Mouse (Mus musculus): ENCODE data around the gene Fbxo46. TPM values are rescaled to one million over a fixed set of nuclear protein-coding genes. Genes with fewer than 3 reads are reported as not detected.
"Not testable (repeated sequence)": the region's sequence is repeated elsewhere in the genome, so short reads cannot be mapped to it uniquely, and the experiment has no call there.

The Fbxo46 gene
- total RNA-seq, 1 experiment from 2014 or later: 13.3 TPM

- ATAC-seq (ENCODE audit: extremely low read depth, insufficient number of reproducible peaks, low FRiP score, poor library complexity, severe bottlenecking): no peak
Observed at GRCm38 (mm10) chr7:19121686-19122085, 2.0 kb downstream of the Fbxo46 start.

GRCm38 (mm10) chr7:19124713-19125112, 5.1 kb downstream of the Fbxo46 start:
- no peak for ATAC-seq (ENCODE audit: extremely low read depth, insufficient number of reproducible peaks, low FRiP score, poor library complexity, severe bottlenecking)

- ATAC-seq (ENCODE audit: extremely low read depth, insufficient number of reproducible peaks, low FRiP score, poor library complexity, severe bottlenecking): no peak
Observed at GRCm38 (mm10) chr7:19127744-19128143, 8.1 kb downstream of the Fbxo46 start.

GRCm38 (mm10) chr7:19129396-19129795, 9.7 kb downstream of the Fbxo46 start:
- ATAC-seq (ENCODE audit: extremely low read depth, insufficient number of reproducible peaks, low FRiP score, poor library complexity, severe bottlenecking): no peak

GRCm38 (mm10) chr7:19130657-19131056, 11.0 kb downstream of the Fbxo46 start:
- ATAC-seq (ENCODE audit: extremely low read depth, insufficient number of reproducible peaks, low FRiP score, poor library complexity, severe bottlenecking): no peak

GRCm38 (mm10) chr7:19131324-19131848, 11.7 kb downstream of the Fbxo46 start:
- ATAC-seq (ENCODE audit: extremely low read depth, insufficient number of reproducible peaks, low FRiP score, poor library complexity, severe bottlenecking): peak; percentile 90

- no peak for ATAC-seq (ENCODE audit: extremely low read depth, insufficient number of reproducible peaks, low FRiP score, poor library complexity, severe bottlenecking)
Observed at GRCm38 (mm10) chr7:19136168-19136567, 16.5 kb downstream of the Fbxo46 start.

GRCm38 (mm10) chr7:19136673-19137334, 17.1 kb downstream of the Fbxo46 start:
- ATAC-seq (ENCODE audit: extremely low read depth, insufficient number of reproducible peaks, low FRiP score, poor library complexity, severe bottlenecking): peak; percentile 17; the same call in 1 of the 2 replicates

GRCm38 (mm10) chr7:19137380-19137779, 17.7 kb downstream of the Fbxo46 start:
- ATAC-seq (ENCODE audit: extremely low read depth, insufficient number of reproducible peaks, low FRiP score, poor library complexity, severe bottlenecking): no peak

- no peak for ATAC-seq (ENCODE audit: extremely low read depth, insufficient number of reproducible peaks, low FRiP score, poor library complexity, severe bottlenecking)
Observed at GRCm38 (mm10) chr7:19146793-19147192, 27.1 kb downstream of the Fbxo46 start.

- ATAC-seq (ENCODE audit: extremely low read depth, insufficient number of reproducible peaks, low FRiP score, poor library complexity, severe bottlenecking): no peak
Observed at GRCm38 (mm10) chr7:19147497-19148045, 27.9 kb downstream of the Fbxo46 start.

- ATAC-seq (ENCODE audit: extremely low read depth, insufficient number of reproducible peaks, low FRiP score, poor library complexity, severe bottlenecking): no peak
Observed at GRCm38 (mm10) chr7:19148180-19148874, 28.7 kb downstream of the Fbxo46 start.

GRCm38 (mm10) chr7:19148875-19149541, 29.3 kb downstream of the Fbxo46 start, which contains the start of gene Qpctl:
TSS of gene Qpctl (minus strand) at chr7:19149291.
- peak; percentile 92 for ATAC-seq (ENCODE audit: extremely low read depth, insufficient number of reproducible peaks, low FRiP score, poor library complexity, severe bottlenecking)

- peak; percentile 66 for ATAC-seq (ENCODE audit: extremely low read depth, insufficient number of reproducible peaks, low FRiP score, poor library complexity, severe bottlenecking)
Observed at GRCm38 (mm10) chr7:19149626-19150025, 30.0 kb downstream of the Fbxo46 start, which contains the start of gene Snrpd2. TSS of gene Snrpd2 (plus strand) at chr7:19149722.

- not testable (repeated sequence) for ATAC-seq (ENCODE audit: extremely low read depth, insufficient number of reproducible peaks, low FRiP score, poor library complexity, severe bottlenecking)
Observed at GRCm38 (mm10) chr7:19151121-19151520, 31.5 kb downstream of the Fbxo46 start.

- no peak for ATAC-seq (ENCODE audit: extremely low read depth, insufficient number of reproducible peaks, low FRiP score, poor library complexity, severe bottlenecking)
Observed at GRCm38 (mm10) chr7:19154796-19155195, 35.1 kb downstream of the Fbxo46 start.

- no peak for ATAC-seq (ENCODE audit: extremely low read depth, insufficient number of reproducible peaks, low FRiP score, poor library complexity, severe bottlenecking)
Observed at GRCm38 (mm10) chr7:19155825-19156475, 36.3 kb downstream of the Fbxo46 start.

- ATAC-seq (ENCODE audit: extremely low read depth, insufficient number of reproducible peaks, low FRiP score, poor library complexity, severe bottlenecking): peak; percentile 88
Observed at GRCm38 (mm10) chr7:19157160-19157800, 37.6 kb downstream of the Fbxo46 start.
